Mouse (Mus musculus) heart, adult 2 months (tissue): ENCODE data around the gene Itpkb.

Experiments used
- CTCF ChIP-seq: fragments of 200-600 bp; IDR thresholded peaks from 2 replicates; pipeline ENCODE4 v1.8.1; 2022; ENCODE audit warnings: antibody characterized with exemption, mild to moderate bottlenecking, moderate library complexity
- EP300 ChIP-seq: fragments of 200-500 bp; IDR thresholded peaks from 2 replicates; pipeline ENCODE4 v1.6.1; 2011; ENCODE audit warnings: low read depth, low read length, control low read depth; ENCODE audit not compliant: insufficient read depth
- POLR2A ChIP-seq: fragments of 200-500 bp; IDR thresholded peaks from 2 replicates; pipeline ENCODE4 v1.6.1; 2011; ENCODE audit warnings: mild to moderate bottlenecking, low read depth, low read length, control low read depth; ENCODE audit not compliant: insufficient read depth

GRCm38 (mm10) chr1:180428101-180428712, 97.9 kb downstream of the Itpkb start:
- no peak for TF ChIP-seq POLR2A
- 0 out of 2 replicates have a peak, but pooled peaks have one; percentile 99 for TF ChIP-seq CTCF
- peak; percentile 83 for TF ChIP-seq EP300
